Mouse (Mus musculus) retina, adult 2 months (tissue): ENCODE measurements around the gene Ubr2.

ENCODE experiments used
- DNase-seq: peaks from one replicate; pipeline ENCODE4 v3.0.0-alpha.2; 2012; ENCODE audit warnings: low read depth, low spot score

Gene Ubr2

GRCm38 (mm10) chr17:46927781-46928180 lies 82.6 kb downstream of the Ubr2 start:
- peak; percentile 82 for DNase-seq

- DNase-seq, result no peak
Measured at GRCm38 (mm10) chr17:46926941-46927340, 83.4 kb downstream of the Ubr2 start.

GRCm38 (mm10) chr17:46926192-46926591 lies 84.2 kb downstream of the Ubr2 start:
- DNase-seq, result peak; percentile 88

- DNase-seq, result no peak
Measured at GRCm38 (mm10) chr17:46920855-46921254, 89.5 kb downstream of the Ubr2 start.

GRCm38 (mm10) chr17:46918951-46919350 lies 91.4 kb downstream of the Ubr2 start:
- no peak for DNase-seq

GRCm38 (mm10) chr17:46915129-46915528 lies 95.2 kb downstream of the Ubr2 start:
- peak; percentile 87 for DNase-seq

- DNase-seq, result peak; percentile 97
Measured at GRCm38 (mm10) chr17:46912331-46912730, 98.0 kb downstream of the Ubr2 start.

GRCm38 (mm10) chr17:46910186-46910585 lies 100.2 kb downstream of the Ubr2 start, which contains the start of gene Prph2:
Prph2 (plus strand) TSS chr17:46910459.
- DNase-seq, result peak; percentile 93

- DNase-seq, result peak; percentile 84
Measured at GRCm38 (mm10) chr17:46903876-46904490, 106.4 kb downstream of the Ubr2 start.

- DNase-seq, result no peak
Measured at GRCm38 (mm10) chr17:46900941-46901340, 109.4 kb downstream of the Ubr2 start.

- no peak for DNase-seq
Measured at GRCm38 (mm10) chr17:46897221-46897950, 113.0 kb downstream of the Ubr2 start.

- DNase-seq, result no peak
Measured at GRCm38 (mm10) chr17:46895426-46895825, 114.9 kb downstream of the Ubr2 start.

- no peak for DNase-seq
Measured at GRCm38 (mm10) chr17:46890843-46891594, 119.3 kb downstream of the Ubr2 start.

GRCm38 (mm10) chr17:46890116-46890815 lies 120.1 kb downstream of the Ubr2 start, which contains the start of gene Tbcc:
Tbcc (plus strand) TSS chr17:46890684.
- peak; percentile 96 for DNase-seq

- DNase-seq, result peak; percentile 23
Measured at GRCm38 (mm10) chr17:46889450-46890084, 120.8 kb downstream of the Ubr2 start.

- no peak for DNase-seq
Measured at GRCm38 (mm10) chr17:46888511-46889212, 121.7 kb downstream of the Ubr2 start.

- no peak for DNase-seq
Measured at GRCm38 (mm10) chr17:46885910-46886643, 124.3 kb downstream of the Ubr2 start.

- no peak for DNase-seq
Measured at GRCm38 (mm10) chr17:46885218-46885909, 125.0 kb downstream of the Ubr2 start.

GRCm38 (mm10) chr17:46884766-46885165 lies 125.6 kb downstream of the Ubr2 start:
- DNase-seq, result no peak
